Mouse (Mus musculus) fat pad, adult 2 months (tissue): ENCODE measurements around the gene Grm4.

Source experiments
- DNase-seq: peaks from one replicate; pipeline ENCODE4 v3.0.0-alpha.2; 2011; ENCODE audit warnings: low read depth, low spot score; ENCODE audit errors: extremely low read depth

Grm4 gene

GRCm38 (mm10) chr17:27513279-27513915 lies 7.8 kb downstream of the Grm4 start:
- no peak for DNase-seq

- no peak for DNase-seq
These were observed 8.5 kb downstream of the Grm4 start for GRCm38 (mm10) chr17:27512619-27513161.

GRCm38 (mm10) chr17:27511865-27512618 lies 9.2 kb downstream of the Grm4 start:
- DNase-seq = no peak

- no peak for DNase-seq
These were observed 10.0 kb downstream of the Grm4 start for GRCm38 (mm10) chr17:27511125-27511735.

- DNase-seq = no peak
These were observed 10.7 kb downstream of the Grm4 start for GRCm38 (mm10) chr17:27510258-27511124.

GRCm38 (mm10) chr17:27509056-27509455 lies 12.1 kb downstream of the Grm4 start:
- DNase-seq = no peak

- no peak for DNase-seq
These were observed 12.7 kb downstream of the Grm4 start for GRCm38 (mm10) chr17:27508513-27508912.

- DNase-seq = no peak
These were observed 13.2 kb downstream of the Grm4 start for GRCm38 (mm10) chr17:27508002-27508401.

GRCm38 (mm10) chr17:27507591-27507945 lies 13.6 kb downstream of the Grm4 start:
- DNase-seq = no peak

- no peak for DNase-seq
These were observed 14.2 kb downstream of the Grm4 start for GRCm38 (mm10) chr17:27506871-27507590.

- DNase-seq = no peak
These were observed 14.8 kb downstream of the Grm4 start for GRCm38 (mm10) chr17:27506362-27506761.

- DNase-seq = no peak
These were observed 15.9 kb downstream of the Grm4 start for GRCm38 (mm10) chr17:27505221-27505881.

- DNase-seq = no peak
These were observed 17.3 kb downstream of the Grm4 start for GRCm38 (mm10) chr17:27503869-27504268.

- DNase-seq = no peak
These were observed 18.3 kb downstream of the Grm4 start for GRCm38 (mm10) chr17:27502736-27503445.

- no peak for DNase-seq
These were observed 18.9 kb downstream of the Grm4 start for GRCm38 (mm10) chr17:27502288-27502687.

- no peak for DNase-seq
These were observed 19.6 kb downstream of the Grm4 start for GRCm38 (mm10) chr17:27501331-27502251.

GRCm38 (mm10) chr17:27500811-27501210 lies 20.4 kb downstream of the Grm4 start:
- DNase-seq = no peak

GRCm38 (mm10) chr17:27499080-27499479 lies 22.1 kb downstream of the Grm4 start:
- no peak for DNase-seq
